8 mouse cellular contexts compared by ENCODE assay signal in the genomic region with DNA sequence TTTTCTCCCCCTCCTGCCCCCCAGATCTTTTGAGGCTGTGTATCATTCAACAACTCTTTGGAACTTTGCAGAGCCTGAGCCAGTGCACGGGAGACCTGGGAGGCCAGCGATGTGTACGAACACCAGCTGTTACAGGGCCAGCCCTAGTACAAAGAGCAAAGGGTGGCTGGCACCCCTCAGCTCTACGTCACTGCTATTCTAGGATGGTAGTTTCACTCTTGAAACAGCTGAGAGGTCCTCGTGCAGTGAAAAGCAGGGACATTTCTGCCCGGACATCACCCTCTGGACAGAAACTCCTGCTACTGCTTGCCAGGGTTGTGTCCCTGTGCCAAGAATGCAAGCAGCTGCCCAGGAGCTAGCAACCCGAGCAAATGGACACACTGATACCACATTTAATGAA.
DNase-seq lines count a peak whose midpoint lies in the region; ATAC-seq and TF ChIP-seq lines count a peak whose summit lies in the region.

No protein-coding gene starts in this region.

- H3K27me3 ChIP-seq in hindbrain, embryonic 15.5 days = no peaks in the 10 kb centered on the region
- no peaks in the 10 kb centered on the region for H3K27me3 ChIP-seq in hindbrain, embryonic 12.5 days
- H3K27me3 ChIP-seq in forebrain, embryonic 16.5 days (replicated peaks; ENCODE audit: control insufficient read depth, insufficient read depth, low read length) = no peaks in the 10 kb centered on the region
- H3K27me3 ChIP-seq in heart, postnatal 0 days (ENCODE audit: control insufficient read depth, insufficient read depth, low read length) = no peaks in the 10 kb centered on the region
- H3K27me3 ChIP-seq in liver, embryonic 12.5 days (replicated peaks) = no peaks in the 10 kb centered on the region
- H3K27me3 ChIP-seq in neural tube, embryonic 15.5 days (replicated peaks) = no peaks in the 10 kb centered on the region

- H3K9me3 ChIP-seq in hindbrain, embryonic 15.5 days = no peaks in the 10 kb centered on the region
- H3K9me3 ChIP-seq in hindbrain, embryonic 12.5 days (replicated peaks) = no peaks in the 10 kb centered on the region
- H3K9me3 ChIP-seq in forebrain, embryonic 16.5 days (ENCODE audit: control insufficient read depth, low read length) = no peaks in the 10 kb centered on the region
- H3K9me3 ChIP-seq in heart, postnatal 0 days (replicated peaks; ENCODE audit: control insufficient read depth, low read length) = no peaks in the 10 kb centered on the region
- H3K9me3 ChIP-seq in liver, embryonic 12.5 days (replicated peaks) = no peaks in the 10 kb centered on the region
- no peaks in the 10 kb centered on the region for H3K9me3 ChIP-seq in neural tube, embryonic 15.5 days (replicated peaks)

- TF ChIP-seq CTCF in heart, postnatal 0 days (IDR thresholded peaks at IDR 0.05; ENCODE audit: low read depth) = no peak

- DNase-seq in heart, postnatal 0 days (ENCODE audit: low spot score) = peak; percentile 93
- no peak for DNase-seq in right cerebral cortex, postnatal 10 days (ENCODE audit: low spot score in 2 of 2)
- no peak for DNase-seq in urinary bladder, postnatal 14 days (ENCODE audit: low spot score)

- no peak overlapping the region for H3K9ac ChIP-seq in hindbrain, embryonic 15.5 days
- H3K9ac ChIP-seq in hindbrain, embryonic 12.5 days = no peak overlapping the region
- H3K9ac ChIP-seq in forebrain, embryonic 16.5 days (replicated peaks; ENCODE audit: low read depth, low read length) = no peak overlapping the region
- no peak overlapping the region for H3K9ac ChIP-seq in heart, postnatal 0 days (replicated peaks; ENCODE audit: low read depth, low read length)
- no peak overlapping the region for H3K9ac ChIP-seq in liver, embryonic 12.5 days
- no peak overlapping the region for H3K9ac ChIP-seq in neural tube, embryonic 15.5 days (replicated peaks)

- 46% methylated on average over 7 of the region's 7 CpGs for WGBS in hindbrain, embryonic 15.5 days
- WGBS in hindbrain, embryonic 12.5 days = 59% methylated on average over 7 of the region's 7 CpGs
- WGBS in forebrain, embryonic 16.5 days = 12% methylated on average over 7 of the region's 7 CpGs
- WGBS in heart, postnatal 0 days = 25% methylated on average over 7 of the region's 7 CpGs
- 61% methylated on average over 7 of the region's 7 CpGs for WGBS in liver, embryonic 12.5 days (ENCODE audit: insufficient replicate concordance)
- 58% methylated on average over 7 of the region's 7 CpGs for WGBS in neural tube, embryonic 15.5 days

- H3K4me2 ChIP-seq in hindbrain, embryonic 15.5 days = no peak overlapping the region
- no peak overlapping the region for H3K4me2 ChIP-seq in hindbrain, embryonic 12.5 days (replicated peaks)
- H3K4me2 ChIP-seq in forebrain, embryonic 16.5 days (ENCODE audit: low read length) = peak overlapping the region; percentile 26
- H3K4me2 ChIP-seq in heart, postnatal 0 days (ENCODE audit: low read depth, low read length) = 0 out of 2 replicates have a peak overlapping the region, but pooled peaks have one; percentile 1
- no peak overlapping the region for H3K4me2 ChIP-seq in liver, embryonic 12.5 days
- no peak overlapping the region for H3K4me2 ChIP-seq in neural tube, embryonic 15.5 days

- H3K4me1 ChIP-seq in hindbrain, embryonic 15.5 days (replicated peaks) = peaks cover 8% of the 10 kb centered on the region
- H3K4me1 ChIP-seq in hindbrain, embryonic 12.5 days = peaks cover 6% of the 10 kb centered on the region; the same call in 1 of the 2 replicates
- H3K4me1 ChIP-seq in forebrain, embryonic 16.5 days (replicated peaks; ENCODE audit: control insufficient read depth, insufficient read depth, low read length) = peaks cover 8% of the 10 kb centered on the region
- peaks cover 16% of the 10 kb centered on the region for H3K4me1 ChIP-seq in heart, postnatal 0 days (ENCODE audit: control insufficient read depth, insufficient read depth)
- H3K4me1 ChIP-seq in liver, embryonic 12.5 days = no peaks in the 10 kb centered on the region
- H3K4me1 ChIP-seq in neural tube, embryonic 15.5 days = no peaks in the 10 kb centered on the region

- no peak overlapping the region for H3K27ac ChIP-seq in hindbrain, embryonic 15.5 days (replicated peaks)
- H3K27ac ChIP-seq in hindbrain, embryonic 12.5 days = no peak overlapping the region
- no peak overlapping the region for H3K27ac ChIP-seq in forebrain, embryonic 16.5 days (ENCODE audit: low read length)
- H3K27ac ChIP-seq in heart, postnatal 0 days (ENCODE audit: low read depth) = peak overlapping the region; percentile 82
- H3K27ac ChIP-seq in liver, embryonic 12.5 days = no peak overlapping the region
- no peak overlapping the region for H3K27ac ChIP-seq in neural tube, embryonic 15.5 days (replicated peaks)

- no peaks in the 10 kb centered on the region for H3K36me3 ChIP-seq in hindbrain, embryonic 15.5 days
- H3K36me3 ChIP-seq in hindbrain, embryonic 12.5 days = no peaks in the 10 kb centered on the region
- no peaks in the 10 kb centered on the region for H3K36me3 ChIP-seq in forebrain, embryonic 16.5 days (ENCODE audit: control insufficient read depth, insufficient read depth)
- no peaks in the 10 kb centered on the region for H3K36me3 ChIP-seq in heart, postnatal 0 days (replicated peaks; ENCODE audit: control insufficient read depth, insufficient read depth, low read length)
- no peaks in the 10 kb centered on the region for H3K36me3 ChIP-seq in liver, embryonic 12.5 days
- H3K36me3 ChIP-seq in neural tube, embryonic 15.5 days = no peaks in the 10 kb centered on the region

- no peak overlapping the region for H3K4me3 ChIP-seq in hindbrain, embryonic 15.5 days
- no peak overlapping the region for H3K4me3 ChIP-seq in hindbrain, embryonic 12.5 days
- H3K4me3 ChIP-seq in forebrain, embryonic 16.5 days (replicated peaks; ENCODE audit: low read length) = no peak overlapping the region
- no peak overlapping the region for H3K4me3 ChIP-seq in heart, postnatal 0 days (ENCODE audit: low read depth, low read length)
- H3K4me3 ChIP-seq in liver, embryonic 12.5 days = no peak overlapping the region
- no peak overlapping the region for H3K4me3 ChIP-seq in neural tube, embryonic 15.5 days (replicated peaks)

- peak; percentile 63; the same call in 1 of the 2 replicates for ATAC-seq in hindbrain, embryonic 15.5 days (ENCODE audit: low FRiP score, low read depth)
- no peak for ATAC-seq in hindbrain, embryonic 12.5 days (ENCODE audit: low FRiP score)
- peak; percentile 92 for ATAC-seq in forebrain, embryonic 16.5 days
- peak; percentile 99 for ATAC-seq in heart, postnatal 0 days (ENCODE audit: insufficient read depth, low read depth)
- ATAC-seq in liver, embryonic 12.5 days = peak; percentile 59; the same call in 1 of the 2 replicates
- no peak for ATAC-seq in neural tube, embryonic 15.5 days (ENCODE audit: low FRiP score)

- no peak for TF ChIP-seq EP300 in heart, postnatal 0 days (IDR thresholded peaks at IDR 0.05; ENCODE audit: low read depth)

Comparison
In these comparisons a context has a peak if more than half of its experiments do, and no peak if none do; other contexts are left out.
1. ATAC-seq: peak in hindbrain, embryonic 15.5 days (single experiment), forebrain, embryonic 16.5 days (single experiment), heart, postnatal 0 days (single experiment) and liver, embryonic 12.5 days (single experiment); none in hindbrain, embryonic 12.5 days (single experiment) and neural tube, embryonic 15.5 days (single experiment).
2. H3K4me2 ChIP-seq: peak in forebrain, embryonic 16.5 days (single experiment) and heart, postnatal 0 days (single experiment); none in hindbrain, embryonic 15.5 days (single experiment), hindbrain, embryonic 12.5 days (single experiment), liver, embryonic 12.5 days (single experiment) and neural tube, embryonic 15.5 days (single experiment).